1 mouse cellular context compared by ENCODE assay signal in the genomic region with DNA sequence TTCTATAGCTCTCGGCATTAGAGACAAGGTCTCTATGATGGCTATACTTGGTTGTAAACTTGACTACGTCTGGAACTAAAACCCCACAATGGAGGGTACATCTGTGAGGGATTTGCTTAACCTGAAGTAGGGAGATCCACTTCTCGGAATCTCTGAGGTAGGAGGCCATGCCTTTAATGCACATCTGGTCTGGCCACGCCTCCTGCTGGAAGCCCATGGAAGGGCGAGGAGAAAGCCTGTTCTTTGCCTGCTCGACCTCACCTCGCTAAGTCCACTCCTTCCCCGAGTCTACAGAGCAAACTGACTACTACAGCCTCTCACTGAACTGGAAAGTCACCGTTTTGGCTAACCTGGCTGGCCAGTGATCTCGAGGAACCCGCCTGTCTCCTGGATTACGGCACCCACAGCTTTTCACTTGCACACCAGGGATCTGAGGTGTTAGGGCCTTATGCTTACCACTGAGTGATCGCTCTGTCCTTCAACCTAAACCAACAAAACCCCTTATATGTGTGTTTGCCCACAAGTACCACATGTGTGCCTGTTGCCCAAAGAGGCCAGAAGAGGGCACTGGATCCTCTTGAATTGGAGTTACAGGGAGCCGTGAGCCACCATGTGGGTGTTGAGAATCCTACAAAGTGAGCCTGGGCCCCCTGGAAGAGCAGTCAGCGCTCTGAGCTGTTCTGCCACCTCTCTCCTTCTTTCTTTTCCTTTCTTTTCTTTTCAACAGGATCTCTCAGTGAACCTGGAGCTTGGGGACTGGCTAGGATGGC.
A peak's percentile ranks its signal among the peaks of the same experiment; 100 is the strongest.
TF ChIP-seq lines count a peak whose summit lies in the region.

No protein-coding gene starts in this region.

TF ChIP-seq in MEL, 35 proteins besides CTCF, POLR2A, EP300 and RAD21:
- no peak for TF ChIP-seq MYB (IDR thresholded peaks at IDR 0.05; ENCODE audit: low read depth, low read length)
- peak; percentile 12; the same call in 1 of the 2 replicates for TF ChIP-seq MAX (IDR thresholded peaks at IDR 0.05; ENCODE audit: low read length)
- no peak for TF ChIP-seq ZKSCAN1 (IDR thresholded peaks at IDR 0.05; ENCODE audit: low read depth, low read length)
- no peak for TF ChIP-seq POLR2AphosphoS5 (IDR thresholded peaks at IDR 0.05; ENCODE audit: borderline replicate concordance, low read depth, low read length)
- TF ChIP-seq GATA1 (IDR thresholded peaks at IDR 0.05; ENCODE audit: low read depth, low read length): no peak
- peak; percentile 53; the same call in 1 of the 2 replicates for TF ChIP-seq MYC (IDR thresholded peaks at IDR 0.05; ENCODE audit: low read depth, low read length)
- no peak for TF ChIP-seq E2F4 (IDR thresholded peaks at IDR 0.05; ENCODE audit: borderline replicate concordance, low read depth, low read length)
- no peak for TF ChIP-seq MAZ (IDR thresholded peaks at IDR 0.05; ENCODE audit: low read depth, low read length)
- TF ChIP-seq SMC3 (IDR thresholded peaks at IDR 0.05; ENCODE audit: low read depth, low read length): peak; percentile 47
- 0 out of 2 replicates have a peak, but pooled peaks have one; percentile 26 for TF ChIP-seq MXI1 (IDR thresholded peaks at IDR 0.05; ENCODE audit: low read depth, low read length)
- TF ChIP-seq TAL1 (IDR thresholded peaks at IDR 0.05; ENCODE audit: low read length): no peak
